Mouse (Mus musculus) E14TG2a.4 (cell line): Measurements from ENCODE around the gene Dync1h1.

Source experiments
- CTCF ChIP-seq: conservative IDR thresholded peaks from 2 replicates; pipeline ENCODE4 v1.5.1; 2014; ENCODE audit warnings: low read length
- NANOG ChIP-seq: IDR thresholded peaks from 2 replicates; pipeline ENCODE4 v1.6.1; 2014; ENCODE audit warnings: borderline replicate concordance, low read length, mixed read lengths
- POU5F1 ChIP-seq: IDR thresholded peaks from 2 replicates; pipeline ENCODE4 v1.6.1; 2014; ENCODE audit warnings: low read length, borderline replicate concordance

GRCm38 (mm10) chr12:110564848-110565247, 36.4 kb upstream of the Dync1h1 start:
- TF ChIP-seq CTCF (no peak), NANOG (no peak), POU5F1 (no peak)
